Comparison of ENCODE assay signal across 20 mouse cellular contexts in genomic region chr19:24352298-24352959, GRCm38 (mm10).
DNase-seq lines count a peak whose midpoint lies in the region; ATAC-seq and TF ChIP-seq lines count a peak whose summit lies in the region.
"Had no signal": no experiment of that assay in that cellular context is flagged by ENCODE, and none has a peak within 500 bp of the region (broad histone marks: within the 10 kb centered on the region; RNA-seq: fewer than 3 reads in every experiment).

No protein-coding gene starts in this region.

- H3K9ac ChIP-seq in lung, embryonic 14.5 days, result no peak overlapping the region
- H3K9ac ChIP-seq: hindbrain, embryonic 14.5 days; limb, embryonic 15.5 days; liver, postnatal 0 days; neural tube, embryonic 15.5 days had no signal

- no peak for ATAC-seq in lung, embryonic 14.5 days (ENCODE audit: insufficient read depth)
- ATAC-seq: forebrain, embryonic 16.5 days; liver, postnatal 0 days had no signal

- no peaks in the 10 kb centered on the region for H3K36me3 ChIP-seq in kidney, adult 2 months (ENCODE audit: control insufficient read depth, insufficient read depth, low read length)
- H3K36me3 ChIP-seq in lung, embryonic 14.5 days (ENCODE audit: insufficient read depth), result no peaks in the 10 kb centered on the region
- H3K36me3 ChIP-seq: limb, embryonic 15.5 days; neural tube, embryonic 15.5 days had no signal

- H3K4me2 ChIP-seq in lung, embryonic 14.5 days, result no peak overlapping the region
- H3K4me2 ChIP-seq: hindbrain, embryonic 14.5 days; limb, embryonic 15.5 days; neural tube, embryonic 15.5 days had no signal

- H3K27me3 ChIP-seq in kidney, adult 2 months (replicated peaks; ENCODE audit: control insufficient read depth, insufficient read depth, low read length), result no peaks in the 10 kb centered on the region
- no peaks in the 10 kb centered on the region for H3K27me3 ChIP-seq in lung, embryonic 14.5 days (ENCODE audit: insufficient read depth, low read length)
- H3K27me3 ChIP-seq: limb, embryonic 15.5 days; megakaryocyte, embryonic 14.5 days; neural tube, embryonic 15.5 days had no signal

- WGBS in kidney, adult 2 months, result 60% methylated on average over 5 of the region's 5 CpGs
- 86% methylated on average over 5 of the region's 5 CpGs for WGBS in lung, embryonic 14.5 days

- no peaks in the 10 kb centered on the region; the same call in 1 of the 2 replicates for H3K9me3 ChIP-seq in lung, embryonic 14.5 days (ENCODE audit: low read depth, low read length)
- H3K9me3 ChIP-seq: limb, embryonic 15.5 days; neural tube, embryonic 15.5 days had no signal

- H3K4me1 ChIP-seq in kidney, adult 2 months (ENCODE audit: control insufficient read depth, insufficient read depth, low read length), result no peaks in the 10 kb centered on the region
- H3K4me1 ChIP-seq in lung, embryonic 14.5 days (ENCODE audit: insufficient read depth), result no peaks in the 10 kb centered on the region
- H3K4me1 ChIP-seq: limb, embryonic 15.5 days; neural tube, embryonic 15.5 days had no signal

- peak; percentile 22 for DNase-seq in kidney, adult 2 months
- no peak for DNase-seq in kidney, postnatal 14 days
- no peak for DNase-seq in lung, embryonic 14.5 days
- DNase-seq in lung, postnatal 14 days, result no peak
- DNase-seq in NIH3T3 (ENCODE audit: low read depth), result peak; percentile 29
- no peak for DNase-seq in thymus, postnatal 4 days
- DNase-seq in cerebellum, postnatal 36 days, result no peak
- DNase-seq: adrenal gland, postnatal 14 days; cerebellum, adult 11 months; cerebellum, postnatal 10 days; embryo, embryonic 11 days; heart, postnatal 36 days; kidney, adult 9 months; liver, postnatal 0 days; midbrain, embryonic 14.5 days had no signal

- TF ChIP-seq POLR2A in kidney, adult 2 months (IDR thresholded peaks at IDR 0.05; ENCODE audit: low read depth, low read length), result no peak

- TF ChIP-seq CTCF in kidney, adult 2 months (conservative IDR thresholded peaks at IDR 0.05; ENCODE audit: insufficient read depth, insufficient read length, low read depth, low read length), result no peak
- TF ChIP-seq CTCF in lung, embryonic 14.5 days (IDR thresholded peaks at IDR 0.05; ENCODE audit: low read depth), result peak; percentile 12; the same call in 1 of the 2 replicates

- H3K4me3 ChIP-seq in kidney, adult 2 months (ENCODE audit: insufficient read depth, low read depth, low read length), result no peak overlapping the region
- H3K4me3 ChIP-seq in lung, embryonic 14.5 days (ENCODE audit: low read depth, low read length), result no peak overlapping the region
- H3K4me3 ChIP-seq: limb, embryonic 15.5 days; megakaryocyte, embryonic 14.5 days; neural tube, embryonic 15.5 days had no signal

- no peak overlapping the region for H3K27ac ChIP-seq in kidney, adult 2 months (ENCODE audit: insufficient read depth, low read depth, low read length)
- H3K27ac ChIP-seq in lung, embryonic 14.5 days (ENCODE audit: low read depth), result no peak overlapping the region
- H3K27ac ChIP-seq: hindbrain, embryonic 14.5 days; limb, embryonic 15.5 days; neural tube, embryonic 15.5 days had no signal

Comparison
In these comparisons a context has a peak if more than half of its experiments do, and no peak if none do; other contexts are left out.
1. DNase-seq: peak in kidney, adult 2 months (single experiment) and NIH3T3 (single experiment); none in kidney, postnatal 14 days (single experiment), lung, embryonic 14.5 days (single experiment), lung, postnatal 14 days (single experiment), thymus, postnatal 4 days (single experiment) and cerebellum, postnatal 36 days (0 of 2).